Mouse (Mus musculus) lung, embryonic 14.5 days (tissue): Measurements from ENCODE around the gene Slc35f5. TPM values are rescaled to one million over a fixed set of nuclear protein-coding genes. Genes with fewer than 3 reads are reported as not detected.
A peak's percentile ranks its signal among the peaks of the same experiment; 100 is the strongest.
"Not testable (repeated sequence)": the region's sequence is repeated elsewhere in the genome, so short reads cannot be mapped to it uniquely, and the experiment has no call there.

Experiments
- ATAC-seq: fragments of 200-750 bp; cut with Nextera tagmentation; 2 replicates; pipeline ENCODE4 v1.8.0; 2017; ENCODE audit warnings: mild to moderate bottlenecking, moderate TSS enrichment, moderate library complexity; ENCODE audit not compliant: insufficient read depth
- DNase-seq: peaks from one replicate; pipeline ENCODE4 v3.0.0-alpha.2; 2015
- H3K27ac ChIP-seq: fragments of 300-500 bp; sonication (generic); 2 replicates; pipeline ENCODE4 v1.5.1; 2014; ENCODE audit warnings: low read depth, mild to moderate bottlenecking, moderate library complexity
- H3K27me3 ChIP-seq: fragments of 300-500 bp; sonication (generic); 2 replicates; pipeline ENCODE4 v1.6.1; 2014; ENCODE audit warnings: low read length, control low read depth; ENCODE audit not compliant: insufficient read depth
- H3K36me3 ChIP-seq: fragments of 300-500 bp; sonication (generic); 2 replicates; pipeline ENCODE4 v1.6.1; 2014; ENCODE audit warnings: control low read depth; ENCODE audit not compliant: insufficient read depth
- H3K4me1 ChIP-seq: fragments of 300-500 bp; sonication (generic); 2 replicates; pipeline ENCODE4 v1.6.1; 2014; ENCODE audit warnings: antibody characterized with exemption, control low read depth; ENCODE audit not compliant: insufficient read depth
- H3K4me2 ChIP-seq: fragments of 300-500 bp; sonication (generic); 2 replicates; pipeline ENCODE4 v1.6.1; 2014; ENCODE audit warnings: mild to moderate bottlenecking
- H3K4me3 ChIP-seq: fragments of 300-500 bp; sonication (generic); 2 replicates; pipeline ENCODE4 v1.5.1; 2014; ENCODE audit warnings: low read depth, low read length
- H3K9ac ChIP-seq: fragments of 300-500 bp; sonication (generic); 2 replicates; pipeline ENCODE4 v1.6.1; 2014
- H3K9me3 ChIP-seq: fragments of 300-500 bp; sonication (generic); 2 replicates; pipeline ENCODE4 v1.6.1; 2016; ENCODE audit warnings: low read depth, low read length, control low read depth
- CTCF ChIP-seq: IDR thresholded peaks from 2 replicates; pipeline ENCODE4 v1.5.1; 2016; ENCODE audit warnings: antibody characterized with exemption, low read depth
- WGBS: fragments of 180-500 bp; shearing (Covaris S2); extraction: QIAGEN DNeasy Blood & Tissue Kit; methylation state at CpG from one replicate; pipeline ENCODE4 v1.1.7; 2014; 5-methylcytosine and 5-hydroxymethylcytosine counted together
- polyA plus RNA-seq: library from polyadenylated mRNA; unstranded; fragments of >200 nt; fragmentation: Nextera tagmentation; extraction: Ambion mirVana; gene quantifications from 2 replicates; pipeline ENCODE4 v1.2.1, GENCODE M21; 2014

Slc35f5 gene
- polyA plus RNA-seq, 1 experiment from 2014 or later = 43.4 TPM

GRCm38 (mm10) chr1:125527364-125527763 is 33.0 kb upstream of the Slc35f5 start:
- no peak for TF ChIP-seq CTCF
- no peak for ATAC-seq
- Histone ChIP-seq H3K9me3 (no peaks in the 10 kb centered on the region), H3K27me3 (no peaks in the 10 kb centered on the region), H3K4me1 (peaks cover 4% of the 10 kb centered on the region; the same call in 1 of the 2 replicates), H3K27ac (no peak overlapping the region), H3K4me2 (no peak overlapping the region), H3K4me3 (no peak overlapping the region), H3K36me3 (no peaks in the 10 kb centered on the region), H3K9ac (no peak overlapping the region)
- DNase-seq = no peak
- WGBS = 77% methylated on average over 3 of the region's 3 CpGs

GRCm38 (mm10) chr1:125533180-125533912 is 27.0 kb upstream of the Slc35f5 start:
- not testable (repeated sequence) for H3K4me2 ChIP-seq, H3K4me1 ChIP-seq, ATAC-seq, H3K9me3 ChIP-seq, DNase-seq, H3K4me3 ChIP-seq, H3K9ac ChIP-seq, H3K27me3 ChIP-seq, H3K27ac ChIP-seq, H3K36me3 ChIP-seq
- WGBS = 70% methylated on average over 10 of the region's 10 CpGs

GRCm38 (mm10) chr1:125537131-125537530 is 23.3 kb upstream of the Slc35f5 start:
- no peak overlapping the region for H3K4me3 ChIP-seq
- H3K27ac ChIP-seq = no peak overlapping the region
- no peak overlapping the region for H3K9ac ChIP-seq
- 86% methylated on average over 2 of the region's 2 CpGs for WGBS
- no peaks in the 10 kb centered on the region for H3K27me3 ChIP-seq
- no peak for TF ChIP-seq CTCF
- DNase-seq (no peak), ATAC-seq (no peak)
- H3K36me3 ChIP-seq = no peaks in the 10 kb centered on the region
- H3K9me3 ChIP-seq = no peaks in the 10 kb centered on the region
- H3K4me2 ChIP-seq = no peak overlapping the region
- no peaks in the 10 kb centered on the region for H3K4me1 ChIP-seq

- no peaks in the 10 kb centered on the region for H3K27me3 ChIP-seq
- 80% methylated on average over 8 of the region's 8 CpGs for WGBS
- no peak overlapping the region for H3K4me2 ChIP-seq
- H3K9me3 ChIP-seq = no peaks in the 10 kb centered on the region
- TF ChIP-seq CTCF = no peak
- H3K36me3 ChIP-seq = no peaks in the 10 kb centered on the region
- no peak for DNase-seq
- no peak for ATAC-seq
- no peak overlapping the region for H3K4me3 ChIP-seq
- H3K27ac ChIP-seq = no peak overlapping the region
- no peaks in the 10 kb centered on the region for H3K4me1 ChIP-seq
- no peak overlapping the region for H3K9ac ChIP-seq
Measured at GRCm38 (mm10) chr1:125537776-125538175, 22.6 kb upstream of the Slc35f5 start.

GRCm38 (mm10) chr1:125539312-125539711 is 21.1 kb upstream of the Slc35f5 start:
- H3K4me3 ChIP-seq = no peak overlapping the region

GRCm38 (mm10) chr1:125542008-125542999 is 18.1 kb upstream of the Slc35f5 start:
- Histone ChIP-seq H3K27ac (peak overlapping the region; percentile 12; the same call in 1 of the 2 replicates), H3K27me3 (no peaks in the 10 kb centered on the region), H3K9me3 (no peaks in the 10 kb centered on the region), H3K4me2 (no peak overlapping the region), H3K4me3 (no peak overlapping the region), H3K36me3 (no peaks in the 10 kb centered on the region), H3K4me1 (no peaks in the 10 kb centered on the region), H3K9ac (no peak overlapping the region)
- ATAC-seq = peak; percentile 88; the same call in 1 of the 2 replicates
- peak; percentile 84 for DNase-seq
- WGBS = 58% methylated on average over 7 of the region's 7 CpGs
- TF ChIP-seq CTCF = no peak

More at GRCm38 (mm10) chr1:125539312-125539711, 21.1 kb upstream of the Slc35f5 start:
- Histone ChIP-seq H3K36me3 (no peaks in the 10 kb centered on the region), H3K9ac (no peak overlapping the region), H3K27me3 (no peaks in the 10 kb centered on the region), H3K27ac (no peak overlapping the region), H3K4me1 (no peaks in the 10 kb centered on the region), H3K9me3 (no peaks in the 10 kb centered on the region), H3K4me2 (no peak overlapping the region)
- no peak for ATAC-seq
- 67% methylated on average over 2 of the region's 2 CpGs for WGBS
- no peak for DNase-seq
- no peak for TF ChIP-seq CTCF

GRCm38 (mm10) chr1:125549872-125550271 is 10.5 kb upstream of the Slc35f5 start:
- WGBS = 29% methylated on average over 1 of the region's 1 CpGs
- no peaks in the 10 kb centered on the region for H3K9me3 ChIP-seq
- ATAC-seq (peak; percentile 35; the same call in 1 of the 2 replicates), DNase-seq (peak; percentile 41)
- no peaks in the 10 kb centered on the region for H3K27me3 ChIP-seq
- peak overlapping the region; percentile 72 for H3K27ac ChIP-seq
- H3K4me1 ChIP-seq = no peaks in the 10 kb centered on the region; the same call in 1 of the 2 replicates
- no peak overlapping the region for H3K4me2 ChIP-seq
- no peak for TF ChIP-seq CTCF
- H3K36me3 ChIP-seq = no peaks in the 10 kb centered on the region
- no peak overlapping the region for H3K9ac ChIP-seq
- no peak overlapping the region for H3K4me3 ChIP-seq
